Mouse (Mus musculus) hindbrain, postnatal 0 days (tissue): ENCODE results near the gene Shld2. TPM values are rescaled to one million over a fixed set of nuclear protein-coding genes. Genes with fewer than 3 reads are reported as not detected.
A peak's percentile ranks its signal among the peaks of the same experiment; 100 is the strongest.
"Not testable (repeated sequence)": the region's sequence is repeated elsewhere in the genome, so short reads cannot be mapped to it uniquely, and the experiment has no call there.

Experiments used
- ATAC-seq: fragments of 200-750 bp; cut with Nextera tagmentation; 2 replicates; pipeline ENCODE4 v1.8.0; 2017; ENCODE audit warnings: mild to moderate bottlenecking, moderate TSS enrichment, moderate library complexity
- DNase-seq: peaks from one replicate; pipeline ENCODE4 v3.0.0-alpha.2; 2015; ENCODE audit warnings: low spot score
- H3K27ac ChIP-seq: fragments of 300-500 bp; sonication (generic); 2 replicates; pipeline ENCODE4 v1.5.1; 2014; ENCODE audit warnings: mild to moderate bottlenecking
- H3K27me3 ChIP-seq: fragments of 300-500 bp; sonication (generic); 2 replicates; pipeline ENCODE4 v1.6.1; 2014; ENCODE audit warnings: low read length, mixed read lengths; ENCODE audit not compliant: insufficient read depth
- H3K36me3 ChIP-seq: fragments of 300-500 bp; sonication (generic); 2 replicates; pipeline ENCODE4 v1.6.1; 2014; ENCODE audit warnings: low read length, mixed read lengths; ENCODE audit not compliant: insufficient read depth
- H3K4me1 ChIP-seq: fragments of 300-500 bp; sonication (generic); 2 replicates; pipeline ENCODE4 v1.6.1; 2014; ENCODE audit warnings: antibody characterized with exemption, low read length, mixed read lengths; ENCODE audit not compliant: insufficient read depth
- H3K4me2 ChIP-seq: fragments of 300-500 bp; sonication (generic); 2 replicates; pipeline ENCODE4 v1.6.1; 2014; ENCODE audit warnings: low read depth, mild to moderate bottlenecking, low read length, moderate library complexity, mixed read lengths
- H3K4me3 ChIP-seq: fragments of 300-500 bp; sonication (generic); 2 replicates; pipeline ENCODE4 v1.5.1; 2014; ENCODE audit warnings: low read length
- H3K9ac ChIP-seq: fragments of 300-500 bp; sonication (generic); replicated peaks from 2 replicates; pipeline ENCODE4 v1.6.1; 2014; ENCODE audit warnings: mild to moderate bottlenecking, low read length, moderate library complexity, mixed read lengths
- H3K9me3 ChIP-seq: fragments of 300-500 bp; sonication (generic); 2 replicates; pipeline ENCODE4 v1.6.1; 2016; ENCODE audit warnings: low read length, mixed read lengths
- CTCF ChIP-seq: IDR thresholded peaks from 2 replicates; pipeline ENCODE4 v1.5.1; 2016; ENCODE audit warnings: antibody characterized with exemption, control low read depth, low read depth
- WGBS: fragments of 180-500 bp; shearing (Covaris S2); extraction: QIAGEN DNeasy Blood & Tissue Kit; methylation state at CpG from one replicate; pipeline ENCODE4 v1.1.7; 2014; 5-methylcytosine and 5-hydroxymethylcytosine counted together
- polyA plus RNA-seq: library from polyadenylated mRNA; unstranded; fragments of >200 nt; fragmentation: Nextera tagmentation; extraction: Ambion mirVana; gene quantifications from 2 replicates; pipeline ENCODE4 v1.2.1, GENCODE M21; 2015
- total RNA-seq: library from RNA; depleted of rRNA; stranded (reverse); fragments of >200 nt; gene quantifications from 2 replicates; pipeline ENCODE4 v1.2.3, GENCODE M21; 2014

The Shld2 gene
- total and polyA plus RNA-seq, 2 experiments from 2014 or later, result 4.0 to 9.2 TPM

DNA sequence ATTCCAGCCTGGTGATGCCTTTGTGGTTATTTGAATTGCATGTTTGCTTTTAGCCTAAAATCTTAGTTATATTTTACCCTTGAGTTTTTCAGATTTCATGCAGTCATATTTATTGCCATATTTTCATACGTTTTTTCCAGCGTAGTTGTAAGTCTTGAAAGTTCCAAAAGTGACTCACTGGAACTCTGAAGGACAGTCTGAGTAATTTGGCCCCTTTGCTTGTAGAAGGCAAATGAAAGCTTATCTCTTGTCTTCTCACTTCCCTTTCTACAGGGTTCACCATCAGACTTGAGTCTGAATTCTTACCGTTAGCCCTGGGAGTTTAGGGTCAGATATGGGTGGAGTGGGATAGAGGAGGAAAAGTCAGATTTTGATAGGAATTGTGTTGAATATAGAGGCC, 16.3 kb upstream of the Shld2 start:
- Histone ChIP-seq H3K4me3 (no peak overlapping the region), H3K27me3 (no peaks in the 10 kb centered on the region), H3K4me2 (no peak overlapping the region), H3K9me3 (no peaks in the 10 kb centered on the region), H3K9ac (no peak overlapping the region), H3K36me3 (peaks cover 29% of the 10 kb centered on the region), H3K27ac (no peak overlapping the region), H3K4me1 (no peaks in the 10 kb centered on the region)
- DNase-seq, result no peak
- WGBS, result 94% methylated on average over 3 of the region's 3 CpGs
- no peak for TF ChIP-seq CTCF
- no peak for ATAC-seq

DNA sequence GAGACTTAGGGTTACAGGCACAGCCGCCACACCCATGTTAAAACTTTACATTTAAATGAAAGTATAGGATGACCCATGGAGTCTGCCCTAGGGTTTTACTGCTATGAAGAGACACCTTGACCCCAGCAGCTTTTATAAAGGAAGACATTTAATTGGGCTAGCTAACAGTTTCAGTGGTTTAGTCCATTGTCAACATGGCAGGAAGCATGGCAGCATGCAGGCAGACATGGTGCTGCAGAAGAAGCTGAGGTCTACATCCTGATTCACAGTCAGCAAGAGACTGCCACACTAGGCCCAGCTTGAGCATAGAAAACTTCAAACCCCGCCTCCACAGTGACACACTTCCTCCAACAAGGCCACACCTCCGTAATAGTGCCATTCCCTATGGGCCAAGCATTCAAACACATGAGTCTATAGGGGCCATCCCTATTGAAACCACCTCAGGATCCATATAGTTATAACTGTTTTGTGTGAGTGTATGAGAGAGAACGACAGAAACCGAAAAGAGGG, 13.3 kb upstream of the Shld2 start:
- 96% methylated on average over 5 of the region's 5 CpGs for WGBS
- TF ChIP-seq CTCF, result no peak
- peaks cover 17% of the 10 kb centered on the region; the same call in 1 of the 2 replicates for H3K36me3 ChIP-seq

GRCm38 (mm10) chr14:34318113-34318512, 7.8 kb upstream of the Shld2 start:
- TF ChIP-seq CTCF, result no peak
- H3K4me3 ChIP-seq, result no peak overlapping the region
- no peak for ATAC-seq
- no peak overlapping the region for H3K27ac ChIP-seq
- DNase-seq, result no peak
- H3K4me2 ChIP-seq, result no peak overlapping the region
- no peaks in the 10 kb centered on the region for H3K4me1 ChIP-seq
- no peaks in the 10 kb centered on the region for H3K27me3 ChIP-seq
- H3K9me3 ChIP-seq, result no peaks in the 10 kb centered on the region
- peaks cover 5% of the 10 kb centered on the region; the same call in 1 of the 2 replicates for H3K36me3 ChIP-seq
- no peak overlapping the region for H3K9ac ChIP-seq

More for the DNA sequence above, 13.3 kb upstream of the Shld2 start:
- H3K4me3 ChIP-seq, result no peak overlapping the region
- H3K27ac ChIP-seq, result no peak overlapping the region
- no peak overlapping the region for H3K9ac ChIP-seq
- no peaks in the 10 kb centered on the region for H3K9me3 ChIP-seq
- ATAC-seq, result no peak
- no peaks in the 10 kb centered on the region for H3K4me1 ChIP-seq
- H3K4me2 ChIP-seq, result no peak overlapping the region
- H3K27me3 ChIP-seq, result no peaks in the 10 kb centered on the region
- no peak for DNase-seq

- H3K36me3 ChIP-seq, result 0 out of 2 replicates have a peak, but pooled peaks cover 4% of the 10 kb centered on the region
- no peak overlapping the region for H3K27ac ChIP-seq
- H3K9ac ChIP-seq, result no peak overlapping the region
- H3K9me3 ChIP-seq, result no peaks in the 10 kb centered on the region
- H3K4me3 ChIP-seq, result no peak overlapping the region
- WGBS, result 73% methylated on average over 3 of the region's 3 CpGs
- H3K4me2 ChIP-seq, result no peak overlapping the region
- H3K4me1 ChIP-seq, result no peaks in the 10 kb centered on the region
- DNase-seq (no peak), ATAC-seq (no peak)
- no peak for TF ChIP-seq CTCF
- H3K27me3 ChIP-seq, result no peaks in the 10 kb centered on the region
These were observed 7.1 kb upstream of the Shld2 start for GRCm38 (mm10) chr14:34317431-34317830.

- ATAC-seq (no peak), DNase-seq (no peak)
- H3K36me3 ChIP-seq, result 0 out of 2 replicates have a peak, but pooled peaks cover 4% of the 10 kb centered on the region
- H3K4me1 ChIP-seq, result no peaks in the 10 kb centered on the region
- TF ChIP-seq CTCF, result no peak
- H3K27ac ChIP-seq, result no peak overlapping the region
- H3K27me3 ChIP-seq, result no peaks in the 10 kb centered on the region
- H3K9me3 ChIP-seq, result no peaks in the 10 kb centered on the region
- H3K4me3 ChIP-seq, result no peak overlapping the region
- H3K9ac ChIP-seq, result no peak overlapping the region
- 96% methylated on average over 2 of the region's 2 CpGs for WGBS
- H3K4me2 ChIP-seq, result no peak overlapping the region
These were observed 6.1 kb upstream of the Shld2 start for GRCm38 (mm10) chr14:34316346-34316745.

- DNase-seq (no peak), ATAC-seq (no peak)
- H3K9me3 ChIP-seq, result no peaks in the 10 kb centered on the region
- H3K4me1 ChIP-seq, result no peaks in the 10 kb centered on the region
- H3K36me3 ChIP-seq, result 0 out of 2 replicates have a peak, but pooled peaks cover 4% of the 10 kb centered on the region
- H3K4me2 ChIP-seq, result peak overlapping the region; percentile 72
- 0 out of 2 replicates have a peak overlapping the region, but pooled peaks have one; percentile 3 for H3K9ac ChIP-seq
- 0 out of 2 replicates have a peak overlapping the region, but pooled peaks have one; percentile 82 for H3K4me3 ChIP-seq
- H3K27me3 ChIP-seq, result no peaks in the 10 kb centered on the region
- WGBS, result 78% methylated on average over 3 of the region's 3 CpGs
- no peak for TF ChIP-seq CTCF
- H3K27ac ChIP-seq, result no peak overlapping the region
These were observed 4.5 kb upstream of the Shld2 start for GRCm38 (mm10) chr14:34314796-34315195.

GRCm38 (mm10) chr14:34314383-34314782, 4.1 kb upstream of the Shld2 start:
- H3K27me3 ChIP-seq, H3K36me3 ChIP-seq, ATAC-seq, H3K9me3 ChIP-seq, DNase-seq, H3K27ac ChIP-seq, H3K9ac ChIP-seq, H3K4me1 ChIP-seq: not testable (repeated sequence)
- Histone ChIP-seq H3K4me2 (peak overlapping the region; percentile 72), H3K4me3 (peak overlapping the region; percentile 82; the same call in 1 of the 2 replicates)
- 85% methylated on average over 8 of the region's 8 CpGs for WGBS
